Mouse (Mus musculus): ENCODE data around the gene Trpm6. TPM values are rescaled to one million over a fixed set of nuclear protein-coding genes. Genes with fewer than 3 reads are reported as not detected.

The Trpm6 gene
- total RNA-seq (2015): 0.07 TPM in 1 of 2 replicates, not detected in the other
- 0.57 TPM in 1 of 2 replicates, not detected in the other for total RNA-seq (2017)

DNA sequence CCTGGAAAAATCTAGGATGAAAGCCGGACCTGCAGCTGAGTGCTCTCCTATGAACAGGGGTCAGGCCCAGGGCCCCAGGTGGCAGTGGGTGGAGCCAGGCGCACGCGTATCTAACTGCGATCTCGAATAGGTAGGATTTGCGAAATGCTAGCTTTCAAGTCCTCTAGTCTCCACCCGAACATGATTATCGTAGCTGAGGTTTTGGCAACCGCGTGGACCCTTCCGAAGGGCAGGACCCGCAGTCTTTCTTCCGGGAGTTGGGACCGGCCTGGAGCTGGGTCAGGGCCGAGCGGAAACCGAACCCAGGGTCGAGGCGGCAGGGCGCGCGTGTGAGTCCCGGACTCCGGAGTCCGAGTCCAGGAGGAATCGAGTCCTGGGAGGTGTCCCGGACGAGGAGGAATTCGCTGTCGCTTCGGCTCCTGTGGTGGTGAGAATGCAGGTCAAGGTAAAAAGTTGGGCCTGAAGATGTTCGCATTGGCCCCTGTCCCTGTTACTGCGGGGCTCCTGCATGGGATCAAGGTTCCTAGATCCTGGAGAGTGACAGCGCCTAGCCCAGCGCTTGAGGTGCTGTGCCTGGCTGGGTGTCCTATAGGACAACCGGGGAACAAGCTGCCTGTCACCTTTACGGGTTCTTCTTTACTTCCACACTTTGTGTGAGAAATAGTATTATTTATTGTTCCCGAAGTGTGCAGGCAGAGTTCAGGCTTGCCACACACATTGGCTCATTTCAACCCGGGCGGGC, at the start of gene Trpm6:
Gene Trpm6 (plus strand): TSS at position 386 of the 742 bp plus-strand sequence.
- no peak for ATAC-seq (ENCODE audit: poor library complexity, severe bottlenecking)

DNA sequence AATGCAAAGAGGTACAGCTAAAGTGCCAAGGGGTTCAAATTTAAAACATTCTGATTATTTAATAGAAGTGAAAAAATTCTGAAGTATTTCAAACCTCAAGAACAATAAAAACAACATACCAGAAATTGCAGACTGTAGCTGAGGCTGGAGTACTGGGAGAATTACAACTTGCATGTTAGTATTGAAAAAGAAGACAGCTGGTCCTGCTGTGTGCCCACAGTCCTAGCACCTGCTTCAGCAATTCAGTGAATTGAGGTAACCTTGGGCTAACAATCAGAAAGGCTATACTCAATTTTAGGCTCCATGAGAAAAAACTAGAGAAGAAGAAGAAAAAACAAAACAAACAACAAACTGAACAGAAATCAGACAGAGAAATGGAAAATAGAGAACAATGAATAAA, 41.7 kb upstream of the Trpm6 start:
- ATAC-seq (ENCODE audit: poor library complexity, severe bottlenecking): no peak

- ATAC-seq (ENCODE audit: poor library complexity, severe bottlenecking): no peak
Observed at GRCm38 (mm10) chr19:18710903-18711302, 38.9 kb upstream of the Trpm6 start.

DNA sequence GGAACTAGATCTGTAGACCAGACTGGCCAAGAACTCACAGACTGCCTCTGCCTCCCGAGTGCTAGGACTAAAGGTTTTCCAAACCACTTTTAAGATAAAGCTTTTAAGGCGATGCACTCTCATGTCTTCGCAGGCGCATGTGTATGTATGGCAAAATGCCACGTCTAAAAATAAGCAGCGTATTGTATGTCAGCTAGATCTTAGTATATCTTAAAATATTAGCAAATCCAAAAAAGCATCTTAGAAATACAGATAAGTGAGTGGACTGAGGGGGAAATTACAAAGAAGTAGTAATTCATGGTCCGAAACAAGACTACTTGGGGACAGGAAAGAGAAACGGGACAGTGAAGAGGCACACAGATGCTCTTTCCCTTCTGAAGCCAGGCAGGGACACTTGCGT, 38.2 kb upstream of the Trpm6 start:
- no peak for ATAC-seq (ENCODE audit: poor library complexity, severe bottlenecking)

GRCm38 (mm10) chr19:18712153-18712865, 37.5 kb upstream of the Trpm6 start:
- no peak for ATAC-seq (ENCODE audit: poor library complexity, severe bottlenecking)

DNA sequence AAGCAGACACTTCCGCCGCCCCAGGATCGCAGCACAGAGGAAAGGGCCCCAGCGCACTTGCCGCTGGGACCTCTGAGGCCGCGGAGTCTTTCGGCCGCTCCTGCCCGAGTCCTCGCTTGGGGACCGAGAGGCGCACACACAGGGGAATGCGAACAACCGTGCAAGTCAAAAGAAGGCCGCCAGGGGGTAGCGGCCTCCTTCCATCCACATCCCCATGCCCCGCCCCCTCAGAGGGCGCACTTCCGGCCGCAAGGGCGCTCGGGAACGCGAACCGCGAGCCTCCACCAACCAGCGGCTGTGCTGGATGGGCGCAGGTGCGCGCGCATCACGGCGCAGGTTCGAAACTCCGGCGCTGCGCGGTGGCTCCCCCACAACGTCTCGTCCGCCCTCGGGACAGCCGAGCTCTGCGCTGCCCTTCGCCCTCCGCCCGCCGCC, 36.9 kb upstream of the Trpm6 start, which contains the start of gene D030056L22Rik:
Gene D030056L22Rik (plus strand): TSS at position 328 of the 435 bp plus-strand sequence.
- ATAC-seq (ENCODE audit: poor library complexity, severe bottlenecking): peak; percentile 97

GRCm38 (mm10) chr19:18713357-18713756, 36.4 kb upstream of the Trpm6 start:
- ATAC-seq (ENCODE audit: poor library complexity, severe bottlenecking): peak; percentile 34

DNA sequence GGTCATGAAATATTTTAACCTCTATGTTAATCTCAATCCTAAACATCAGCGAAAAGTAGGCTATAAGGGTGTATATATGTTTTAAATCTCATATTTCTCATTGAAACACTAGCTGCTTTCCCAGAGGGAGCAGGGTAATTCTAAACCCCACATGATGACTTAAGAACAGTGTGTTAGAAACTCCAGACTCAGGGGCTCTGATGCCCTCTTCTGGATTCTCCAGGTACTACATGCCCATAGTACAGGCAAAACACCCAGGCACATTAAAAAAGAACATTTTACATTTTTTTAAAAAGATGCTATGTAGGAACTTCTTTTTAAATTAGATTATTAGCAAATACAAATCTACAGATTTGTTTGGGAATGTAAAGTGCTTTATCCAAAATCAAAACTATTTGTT, 33.4 kb upstream of the Trpm6 start:
- peak; percentile 34 for ATAC-seq (ENCODE audit: poor library complexity, severe bottlenecking)

DNA sequence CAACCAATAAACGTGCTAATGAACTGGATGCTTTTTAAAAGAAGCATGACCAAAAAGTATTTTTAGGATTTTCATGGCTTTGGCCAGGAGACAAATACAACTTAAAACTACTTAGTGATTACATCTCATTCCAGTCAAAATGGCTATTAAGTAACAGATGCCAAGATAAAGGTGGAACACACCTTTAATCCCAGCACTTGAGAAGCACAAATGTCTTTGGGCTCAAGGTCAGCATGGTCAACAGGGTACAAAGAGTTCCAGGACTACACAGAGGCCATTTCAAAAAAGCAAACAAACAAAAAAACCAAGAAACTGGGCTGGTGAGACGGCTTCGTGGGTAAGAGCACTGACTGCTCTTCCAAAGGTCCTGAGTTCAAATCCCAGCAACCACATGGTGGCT, 29.4 kb upstream of the Trpm6 start:
- ATAC-seq (ENCODE audit: poor library complexity, severe bottlenecking): no peak

GRCm38 (mm10) chr19:18725186-18725585, 24.6 kb upstream of the Trpm6 start:
- ATAC-seq (ENCODE audit: poor library complexity, severe bottlenecking): no peak

- no peak for ATAC-seq (ENCODE audit: poor library complexity, severe bottlenecking)
Observed at GRCm38 (mm10) chr19:18730255-18730654, 19.5 kb upstream of the Trpm6 start.

DNA sequence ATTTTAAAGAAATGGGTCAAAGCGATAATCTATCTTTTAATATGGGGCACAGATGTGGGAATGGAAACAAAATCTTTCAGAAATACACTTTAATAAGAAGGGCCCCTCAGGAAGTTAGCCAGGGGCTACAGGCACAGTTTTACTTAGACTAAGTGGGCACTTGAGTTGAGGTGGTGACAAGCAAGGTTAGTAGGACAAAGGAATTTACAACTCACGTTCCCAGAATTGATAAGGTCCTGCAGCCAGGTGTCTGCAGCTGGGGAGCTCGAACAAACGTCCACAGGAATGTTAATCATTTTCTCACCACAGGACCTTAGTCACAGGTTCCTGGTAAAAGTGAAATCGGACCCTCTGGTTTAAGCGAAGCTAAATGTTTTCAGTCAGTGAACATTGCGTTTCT, 18.7 kb upstream of the Trpm6 start:
- ATAC-seq (ENCODE audit: poor library complexity, severe bottlenecking): no peak

DNA sequence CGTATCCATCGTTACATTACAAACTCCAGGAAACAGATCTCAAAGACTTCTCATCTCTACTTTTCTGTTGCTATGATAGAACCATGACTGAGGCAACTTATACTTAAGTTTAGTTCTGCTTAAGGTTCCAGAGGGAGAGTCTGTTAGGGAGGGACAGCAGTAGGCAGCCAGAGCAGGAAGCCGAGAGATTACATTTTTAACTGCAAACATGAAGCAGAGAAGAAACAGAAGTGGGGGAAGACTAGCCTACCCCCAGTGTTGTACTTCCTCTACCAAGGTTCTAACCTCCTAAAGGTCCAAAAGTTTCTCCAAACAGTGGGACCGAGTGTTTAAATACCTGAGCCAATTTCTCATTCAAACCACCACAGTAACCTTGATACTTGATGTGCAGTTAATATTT, 13.9 kb upstream of the Trpm6 start:
- no peak for ATAC-seq (ENCODE audit: poor library complexity, severe bottlenecking)

- no peak for ATAC-seq (ENCODE audit: poor library complexity, severe bottlenecking)
Observed at GRCm38 (mm10) chr19:18739146-18739545, 10.6 kb upstream of the Trpm6 start.

DNA sequence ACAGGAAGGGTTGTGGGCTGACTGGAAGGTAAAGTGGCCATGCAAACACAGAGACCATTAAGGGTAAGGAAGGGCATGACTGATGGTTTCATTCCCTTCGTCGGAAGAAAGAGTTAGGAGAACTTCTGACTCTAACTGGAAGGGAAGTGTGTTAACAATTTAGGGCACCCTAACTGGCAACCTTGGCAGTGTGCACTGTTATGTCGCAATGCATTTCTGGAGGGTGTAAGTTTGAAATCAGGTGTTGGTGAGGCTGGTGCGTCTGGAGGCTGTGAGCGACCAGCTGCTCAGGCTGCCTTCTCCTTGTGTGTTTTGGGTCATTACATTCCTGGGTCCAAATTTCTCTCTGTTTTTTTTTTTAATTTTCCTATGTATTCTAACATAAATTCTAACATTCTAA, 5.8 kb upstream of the Trpm6 start:
- ATAC-seq (ENCODE audit: poor library complexity, severe bottlenecking): no peak

GRCm38 (mm10) chr19:18746576-18747340, 3.0 kb upstream of the Trpm6 start:
- no peak for ATAC-seq (ENCODE audit: poor library complexity, severe bottlenecking)

GRCm38 (mm10) chr19:18747379-18747778, 2.4 kb upstream of the Trpm6 start:
- no peak for ATAC-seq (ENCODE audit: poor library complexity, severe bottlenecking)

DNA sequence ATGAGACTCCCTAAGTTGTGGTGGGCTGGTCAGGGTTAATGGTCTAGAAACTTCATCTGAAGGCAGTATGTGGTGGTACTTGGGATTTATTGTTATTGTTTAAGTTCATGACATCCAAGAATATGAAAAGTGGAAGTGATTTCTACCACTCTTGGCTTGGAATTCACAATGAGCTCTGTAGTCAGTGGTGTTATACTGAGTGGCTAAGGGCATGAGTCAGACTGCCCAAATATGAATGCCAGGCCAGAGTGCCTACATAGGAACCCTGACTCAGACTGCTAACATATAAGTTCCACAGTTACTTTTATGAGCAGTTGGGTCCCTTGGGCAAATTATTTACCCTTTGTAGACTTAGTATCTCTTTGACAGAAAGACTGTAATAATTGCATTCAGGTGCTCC, 7.4 kb downstream of the Trpm6 start:
- no peak for ATAC-seq (ENCODE audit: poor library complexity, severe bottlenecking)

GRCm38 (mm10) chr19:18757706-18758105, 7.9 kb downstream of the Trpm6 start:
- ATAC-seq (ENCODE audit: poor library complexity, severe bottlenecking): no peak

GRCm38 (mm10) chr19:18758269-18758668, 8.5 kb downstream of the Trpm6 start:
- ATAC-seq (ENCODE audit: poor library complexity, severe bottlenecking): no peak

GRCm38 (mm10) chr19:18758916-18759315, 9.1 kb downstream of the Trpm6 start:
- ATAC-seq (ENCODE audit: poor library complexity, severe bottlenecking): no peak
